Mouse (Mus musculus) monocyte, adult 5-6 weeks (primary cell): ENCODE results near the gene Paqr6. TPM values are rescaled to one million over a fixed set of nuclear protein-coding genes. Genes with fewer than 3 reads are reported as not detected.
"Not testable (repeated sequence)": the region's sequence is repeated elsewhere in the genome, so short reads cannot be mapped to it uniquely, and the experiment has no call there.

ENCODE experiments used
- ATAC-seq: fragments of 153-309, 156-312 bp; replicated peaks from 2 replicates; pipeline ENCODE4 v1.8.0; 2017; ENCODE audit warnings: mild to moderate bottlenecking; ENCODE audit not compliant: low TSS enrichment, insufficient number of reproducible peaks, severe bottlenecking, poor library complexity, low FRiP score
- total RNA-seq: library from RNA; stranded (forward); fragments of 200-1000, 200-491, 200-594 nt; gene quantifications from 3 replicates; pipeline ENCODE4 v1.2.3, GENCODE M21; 2017

Gene Paqr6
- total RNA-seq, 1 experiment from 2014 or later, result not detected

DNA sequence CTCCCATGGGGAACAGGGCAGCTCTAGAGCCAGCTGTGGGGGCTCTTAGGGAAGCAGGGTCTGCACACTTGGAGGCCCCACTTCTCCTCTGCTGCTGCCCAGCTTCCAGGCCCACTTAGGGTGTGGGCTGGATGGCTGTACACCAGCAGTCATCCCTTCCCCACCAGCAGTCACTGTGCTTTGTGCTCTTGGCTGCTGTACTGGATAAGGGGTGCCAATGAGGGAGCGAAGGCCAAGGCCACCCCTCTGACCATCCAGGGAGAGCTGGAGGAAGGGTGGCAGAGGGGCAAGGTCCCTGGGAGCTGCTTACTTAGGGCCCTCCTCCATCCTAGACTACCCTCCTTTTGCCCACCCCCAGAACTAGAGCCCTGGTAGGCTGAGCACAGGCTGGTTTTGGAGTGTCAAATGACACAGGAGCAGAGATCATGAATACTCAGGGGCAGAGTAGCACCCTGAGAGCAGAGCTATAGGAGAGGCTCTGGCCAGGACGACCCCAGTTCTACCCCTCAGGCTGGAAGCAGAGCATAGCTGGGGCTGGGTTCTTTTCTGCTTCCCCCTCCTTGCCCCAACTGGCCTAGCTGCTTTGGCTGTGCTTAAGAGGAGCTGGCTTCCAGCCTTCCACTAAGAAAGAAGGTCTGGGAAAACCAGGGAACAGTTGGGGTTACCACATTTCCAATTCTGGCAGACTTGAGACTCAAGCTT is 2.6 kb upstream of the Paqr6 start:
- ATAC-seq, result no peak

DNA sequence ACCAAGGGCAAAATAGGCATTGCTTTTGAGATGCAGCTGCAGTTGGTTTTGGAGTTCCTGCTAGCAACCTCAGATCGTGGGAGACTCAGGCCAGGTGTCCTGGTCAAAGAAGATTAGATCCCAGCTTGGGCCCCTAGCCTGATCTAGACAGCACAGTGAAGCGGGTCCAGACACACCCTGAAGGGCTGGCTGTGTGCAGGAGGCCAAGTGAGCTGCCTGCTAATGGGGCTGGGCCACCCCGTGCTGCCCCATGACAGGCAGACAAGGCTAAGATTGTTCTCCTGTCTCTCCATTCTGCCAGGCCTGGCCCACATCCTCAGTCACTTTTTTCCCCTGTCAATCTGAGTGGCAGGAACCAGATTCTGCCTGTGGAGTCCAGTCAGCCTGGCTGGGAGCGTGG is 684 bp upstream of the Paqr6 start:
- no peak for ATAC-seq

DNA sequence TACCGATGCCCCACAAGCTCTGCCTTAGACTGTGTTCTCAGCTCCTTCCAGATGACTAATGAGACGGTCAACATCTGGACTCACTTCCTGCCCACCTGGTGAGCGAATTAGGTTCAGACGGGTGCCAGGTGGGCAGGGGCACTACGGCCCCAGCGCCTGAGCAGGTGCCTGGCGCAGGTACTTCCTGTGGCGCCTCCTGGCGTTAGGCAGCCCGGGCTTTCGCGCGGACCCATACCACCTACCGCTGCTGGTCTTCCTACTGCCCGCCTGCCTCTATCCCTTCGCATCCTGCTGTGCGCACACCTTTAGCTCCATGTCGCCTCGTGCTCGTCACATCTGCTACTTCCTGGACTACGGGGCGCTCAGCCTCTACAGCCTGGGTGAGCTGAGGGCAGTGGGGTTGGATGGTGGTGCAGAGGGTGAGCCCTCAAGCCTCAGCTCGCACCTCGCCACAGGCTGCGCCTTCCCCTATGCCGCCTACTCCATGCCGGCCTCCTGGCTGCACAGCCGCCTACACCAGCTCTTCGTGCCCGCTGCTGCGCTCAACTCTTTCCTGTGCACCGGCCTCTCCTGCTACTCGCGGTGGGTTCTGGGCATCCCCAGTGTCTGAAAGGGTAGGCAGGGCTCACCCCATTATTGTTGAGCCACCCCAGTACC is 1.4 kb downstream of the Paqr6 start:
- no peak for ATAC-seq

DNA sequence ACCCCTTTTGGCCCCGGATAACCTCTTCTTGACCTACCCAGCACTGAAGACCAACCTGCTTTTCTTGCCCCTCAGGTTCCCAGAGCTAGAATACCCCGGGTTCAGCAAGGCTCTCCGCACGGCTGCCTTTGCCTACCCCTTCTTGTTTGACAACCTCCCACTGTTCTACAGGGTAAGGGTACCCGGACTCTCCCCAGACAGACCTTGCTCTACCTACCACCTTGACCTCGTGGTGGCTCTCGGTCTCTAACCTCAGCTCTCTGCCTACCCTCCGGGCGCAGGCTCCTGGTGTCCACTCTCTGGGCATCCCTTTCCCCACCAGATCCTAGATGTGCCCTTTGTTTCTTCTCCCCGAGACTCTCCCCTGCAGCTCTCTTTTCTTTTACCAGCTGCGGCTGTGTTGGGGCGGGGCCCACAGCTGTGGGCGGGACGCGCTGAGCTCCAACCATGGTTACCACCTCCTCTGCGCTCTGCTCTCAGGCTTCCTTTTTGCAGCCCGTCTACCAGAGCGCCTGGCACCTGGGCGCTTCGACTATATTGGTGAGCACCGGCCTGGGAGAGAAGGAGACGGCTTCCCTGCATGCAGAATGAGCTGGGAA is 2.5 kb downstream of the Paqr6 start:
- 0 out of 2 replicates have a peak, but pooled peaks have one; percentile 31 for ATAC-seq

DNA sequence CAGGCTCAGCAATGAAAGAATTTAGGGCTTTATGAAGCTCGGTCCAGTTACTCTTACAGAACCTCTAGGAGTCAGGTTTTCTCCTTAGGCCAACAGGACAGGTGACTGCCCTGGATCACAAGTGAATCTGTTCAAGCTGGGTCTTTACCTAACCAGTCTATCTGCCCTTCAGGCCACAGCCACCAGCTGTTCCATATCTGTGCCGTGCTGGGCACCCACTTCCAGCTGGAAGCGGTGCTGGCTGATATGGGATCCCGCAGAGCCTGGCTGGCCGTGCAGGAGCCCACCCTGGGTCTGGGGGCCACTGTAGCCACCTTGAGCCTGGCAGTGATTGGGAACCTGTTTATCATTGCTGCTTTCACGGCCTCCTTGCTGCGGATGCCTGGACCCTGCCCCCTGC is 3.1 kb downstream of the Paqr6 start:
- not testable (repeated sequence) for ATAC-seq

DNA sequence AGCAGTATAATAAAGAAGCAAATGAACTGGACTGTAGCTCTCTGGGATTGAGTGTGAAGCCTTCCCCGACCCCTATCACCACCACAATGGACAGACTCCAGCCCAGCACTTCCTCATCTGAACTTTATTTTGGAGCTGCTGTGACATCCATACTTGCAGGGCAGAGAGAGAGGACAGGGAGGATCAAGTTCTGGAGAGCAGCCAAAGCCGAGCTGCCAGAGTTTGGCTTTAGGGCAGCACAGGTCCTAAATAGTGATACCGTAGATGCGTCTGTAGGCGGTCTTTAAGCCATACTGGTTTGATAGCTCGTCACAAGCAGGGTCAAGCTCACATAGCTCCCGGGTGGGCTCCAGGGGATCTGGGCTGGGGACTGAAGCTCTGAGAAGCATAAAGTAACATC is 4.1 kb downstream of the Paqr6 start:
- ATAC-seq, result not testable (repeated sequence)

DNA sequence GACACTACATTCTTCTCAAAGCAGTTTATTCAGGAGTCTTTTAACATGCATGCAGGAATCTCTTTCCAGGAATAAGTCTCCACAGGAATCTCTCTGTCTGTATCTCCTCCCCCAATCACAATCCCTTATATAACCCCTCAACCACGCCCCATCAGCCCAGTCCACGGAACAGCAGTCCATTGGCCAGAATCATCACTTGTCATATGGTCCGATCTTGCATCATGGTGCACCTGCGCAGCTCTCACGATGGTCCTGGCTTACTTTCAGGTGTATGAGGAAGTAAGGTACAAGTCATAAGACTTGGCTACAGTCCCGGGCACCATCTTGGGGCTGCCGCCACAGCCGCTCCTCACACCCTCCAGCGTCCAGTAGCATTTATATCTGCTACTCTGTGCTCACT is 8.3 kb downstream of the Paqr6 start, which contains the start of gene Bglap3:
Bglap3 (minus strand) TSS at position 101 of the 400 bp plus-strand sequence.
- ATAC-seq, result not testable (repeated sequence)

DNA sequence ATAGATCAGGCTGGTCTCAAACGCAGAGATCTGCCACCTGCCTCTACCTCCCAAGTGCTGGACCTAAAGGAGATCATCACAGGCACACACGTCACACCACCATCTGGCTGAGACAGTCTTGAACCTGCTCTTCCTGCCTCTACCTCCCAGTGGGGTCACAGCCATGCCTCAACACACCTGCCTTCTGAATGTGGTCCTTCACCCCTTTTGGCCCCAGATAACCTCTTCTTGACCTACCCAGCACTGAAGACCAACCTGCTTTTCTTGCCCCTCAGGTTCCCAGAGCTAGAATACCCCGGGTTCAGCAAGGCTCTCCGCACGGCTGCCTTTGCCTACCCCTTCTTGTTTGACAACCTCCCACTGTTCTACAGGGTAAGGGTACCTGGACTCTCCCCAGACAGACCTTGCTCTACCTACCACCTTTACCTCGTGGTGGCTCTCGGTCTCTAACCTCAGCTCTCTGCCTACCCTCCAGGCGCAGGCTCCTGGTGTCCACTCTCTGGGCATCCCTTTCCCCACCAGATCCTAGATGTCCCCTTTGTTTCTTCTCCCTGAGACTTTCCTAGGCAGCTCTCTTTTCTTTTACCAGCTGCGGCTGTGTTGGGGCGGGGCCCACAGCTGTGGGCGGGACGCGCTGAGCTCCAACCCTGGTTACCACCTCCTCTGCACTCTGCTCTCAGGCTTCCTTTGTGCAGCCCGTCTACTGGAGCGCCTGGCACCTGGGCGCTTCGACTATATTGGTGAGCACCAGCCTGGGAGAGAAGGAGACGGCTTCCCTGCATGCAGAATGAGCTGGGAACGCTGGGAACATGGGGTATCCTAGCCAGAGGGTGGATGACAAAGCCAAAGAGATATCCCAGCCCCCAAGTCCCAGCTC is 11.6 kb downstream of the Paqr6 start:
- 0 out of 2 replicates have a peak, but pooled peaks have one; percentile 23 for ATAC-seq

DNA sequence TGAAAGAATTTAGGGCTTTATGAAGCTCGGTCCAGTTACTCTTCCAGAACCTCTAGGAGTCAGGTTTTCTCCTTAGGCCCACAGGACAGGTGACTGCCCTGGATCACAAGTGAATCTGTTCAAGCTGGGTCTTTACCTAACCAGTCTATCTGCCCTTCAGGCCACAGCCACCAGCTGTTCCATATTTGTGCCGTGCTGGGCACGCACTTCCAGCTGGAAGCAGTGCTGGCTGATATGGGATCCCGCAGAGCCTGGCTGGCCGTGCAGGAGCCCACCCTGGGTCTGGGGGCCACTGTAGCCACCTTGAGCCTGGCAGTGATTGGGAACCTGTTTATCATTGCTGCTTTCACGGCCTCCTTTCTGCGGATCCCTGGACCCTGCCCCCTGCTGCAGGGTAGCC is 12.3 kb downstream of the Paqr6 start:
- ATAC-seq, result not testable (repeated sequence)

DNA sequence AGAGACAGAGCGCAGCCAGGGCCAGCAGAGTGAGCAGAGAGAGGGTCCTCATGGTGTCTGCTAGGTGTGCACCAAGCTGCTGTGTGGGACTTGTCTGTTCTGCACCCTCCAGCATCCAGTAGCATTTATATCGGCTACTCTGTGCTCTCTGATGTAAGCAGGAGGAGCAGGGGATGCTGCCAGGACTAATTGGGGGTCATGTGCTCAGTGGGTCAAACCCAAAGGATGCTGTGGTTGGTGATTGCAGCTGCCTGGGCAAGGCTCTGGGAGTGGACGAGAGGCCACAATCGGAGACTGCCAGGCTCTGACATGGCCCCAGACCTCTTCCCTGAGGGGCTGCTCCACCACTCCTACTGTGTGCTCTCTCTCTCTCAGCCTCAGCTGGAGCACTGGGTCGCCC is 14.2 kb downstream of the Paqr6 start, which contains the start of gene Bglap2:
Bglap2 (minus strand) TSS at position 101 of the 400 bp plus-strand sequence.
- not testable (repeated sequence) for ATAC-seq

DNA sequence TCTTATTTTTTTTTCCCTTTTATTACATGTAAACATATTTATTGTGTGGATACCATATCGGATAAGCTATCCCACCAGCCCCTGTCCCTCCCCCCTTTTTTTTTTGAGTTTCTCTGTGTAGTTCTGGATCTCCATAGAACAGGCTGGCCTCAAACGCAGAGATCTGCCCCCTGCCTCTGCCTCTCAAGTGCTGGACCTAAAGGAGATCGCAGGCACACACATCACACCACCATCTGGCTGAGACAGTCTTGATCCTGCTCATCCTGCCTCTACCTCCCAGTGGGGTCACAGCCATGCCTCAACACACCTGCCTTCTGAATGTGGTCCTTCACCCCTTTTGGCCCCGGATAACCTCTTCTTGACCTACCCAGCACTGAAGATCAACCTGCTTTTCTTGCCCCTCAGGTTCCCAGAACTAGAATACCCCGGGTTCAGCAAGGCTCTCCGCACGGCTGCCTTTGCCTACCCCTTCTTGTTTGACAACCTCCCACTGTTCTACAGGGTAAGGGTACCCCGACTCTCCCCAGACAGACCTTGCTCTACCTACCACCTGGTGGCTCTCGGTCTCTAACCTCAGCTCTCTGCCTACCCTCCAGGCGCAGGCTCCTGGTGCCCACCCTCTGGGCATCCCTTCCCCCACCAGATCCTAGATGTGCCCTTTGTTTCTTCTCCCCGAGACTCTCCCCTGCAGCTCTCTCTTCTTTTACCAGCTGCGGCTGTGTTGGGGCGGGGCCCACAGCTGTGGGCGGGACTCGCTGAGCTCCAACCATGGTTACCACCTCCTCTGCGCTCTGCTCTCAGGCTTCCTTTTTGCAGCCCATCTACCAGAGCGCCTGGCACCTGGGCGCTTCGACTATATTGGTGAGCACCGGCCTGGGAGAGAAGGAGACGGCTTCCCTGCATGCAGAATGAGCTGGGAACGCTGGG is 17.3 kb downstream of the Paqr6 start:
- peak; percentile 57; the same call in 1 of the 2 replicates for ATAC-seq

DNA sequence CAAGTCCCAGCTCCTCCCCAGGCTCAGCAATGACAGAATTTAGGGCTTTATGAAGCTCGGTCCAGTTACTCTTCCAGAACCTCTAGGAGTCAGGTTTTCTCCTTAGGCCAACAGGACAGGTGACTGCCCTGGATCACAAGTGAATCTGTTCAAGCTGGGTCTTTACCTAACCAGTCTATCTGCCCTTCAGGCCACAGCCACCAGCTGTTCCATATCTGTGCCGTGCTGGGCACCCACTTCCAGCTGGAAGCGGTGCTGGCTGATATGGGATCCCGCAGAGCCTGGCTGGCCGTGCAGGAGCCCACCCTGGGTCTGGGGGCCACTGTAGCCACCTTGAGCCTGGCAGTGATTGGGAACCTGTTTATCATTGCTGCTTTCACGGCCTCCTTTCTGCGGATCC is 18.0 kb downstream of the Paqr6 start:
- not testable (repeated sequence) for ATAC-seq

DNA sequence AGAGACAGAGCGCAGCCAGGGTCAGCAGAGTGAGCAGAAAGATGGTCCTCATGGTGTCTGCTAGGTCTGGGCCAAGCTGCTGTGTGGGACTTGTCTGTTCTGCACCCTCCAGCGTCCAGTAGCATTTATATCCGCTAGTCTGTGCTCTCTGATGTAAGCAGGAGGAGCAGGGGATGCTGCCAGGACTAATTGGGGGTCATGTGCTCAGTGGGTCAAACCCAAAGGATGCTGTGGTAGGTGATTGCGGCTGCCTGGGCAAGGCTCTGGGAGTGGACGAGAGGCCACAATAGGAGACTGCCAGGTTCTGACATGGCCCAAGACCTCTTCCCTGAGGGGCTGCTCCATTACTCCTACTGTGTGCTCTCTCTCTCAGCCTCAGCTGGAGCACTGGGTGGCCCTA is 20.0 kb downstream of the Paqr6 start, which contains the start of gene Bglap:
Bglap (minus strand) TSS at position 101 of the 400 bp plus-strand sequence.
- ATAC-seq, result 0 out of 2 replicates have a peak, but pooled peaks have one; percentile 20

DNA sequence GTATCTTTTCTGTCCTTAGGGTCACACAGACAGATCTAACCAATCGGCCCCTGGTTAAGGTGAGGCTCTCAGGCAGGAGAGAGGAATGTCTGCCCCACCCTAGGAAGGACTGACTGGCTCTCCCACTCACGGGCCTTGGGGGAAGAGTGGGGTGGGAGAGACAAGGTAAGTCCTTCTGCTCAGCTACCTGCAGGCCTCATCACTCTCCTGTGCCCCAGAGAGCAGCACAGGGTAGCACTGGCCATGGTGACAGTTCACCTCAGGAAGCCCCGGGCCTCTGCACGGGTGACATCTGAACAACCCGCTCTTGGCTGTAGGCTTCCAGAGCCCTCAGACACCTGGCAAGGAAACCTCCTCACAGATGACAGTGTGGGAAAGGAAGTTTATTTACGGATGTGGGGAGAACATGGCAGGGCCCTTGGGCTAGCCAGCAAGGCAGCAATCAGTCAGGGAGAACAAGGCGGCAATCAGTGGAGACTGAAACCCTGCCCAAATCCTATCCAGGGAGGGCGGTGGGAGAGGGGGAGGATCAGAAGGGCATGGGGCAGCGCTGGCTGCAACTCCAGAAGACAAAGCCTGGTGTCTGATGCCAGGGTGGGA is 29.5 kb downstream of the Paqr6 start:
- ATAC-seq, result no peak

DNA sequence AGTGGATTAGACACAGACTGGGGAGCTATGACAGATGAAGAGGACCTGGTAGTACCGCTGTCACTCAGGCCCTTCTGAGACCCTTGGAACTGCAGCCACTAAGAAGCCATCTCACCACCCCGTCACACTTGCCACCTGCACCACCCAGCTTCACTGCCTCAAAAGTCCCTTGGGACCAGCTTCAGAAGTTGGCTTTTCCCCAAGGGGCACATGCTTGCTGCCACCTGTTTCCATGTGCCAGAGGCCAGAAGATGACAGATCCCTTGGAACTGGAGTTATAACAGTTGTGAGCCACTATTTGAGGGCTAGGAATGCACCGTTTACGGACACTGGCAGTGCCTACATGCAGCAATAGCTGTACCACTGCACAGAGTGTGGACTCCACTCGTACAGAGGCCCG is 30.9 kb downstream of the Paqr6 start:
- 0 out of 2 replicates have a peak, but pooled peaks have one; percentile 11 for ATAC-seq

DNA sequence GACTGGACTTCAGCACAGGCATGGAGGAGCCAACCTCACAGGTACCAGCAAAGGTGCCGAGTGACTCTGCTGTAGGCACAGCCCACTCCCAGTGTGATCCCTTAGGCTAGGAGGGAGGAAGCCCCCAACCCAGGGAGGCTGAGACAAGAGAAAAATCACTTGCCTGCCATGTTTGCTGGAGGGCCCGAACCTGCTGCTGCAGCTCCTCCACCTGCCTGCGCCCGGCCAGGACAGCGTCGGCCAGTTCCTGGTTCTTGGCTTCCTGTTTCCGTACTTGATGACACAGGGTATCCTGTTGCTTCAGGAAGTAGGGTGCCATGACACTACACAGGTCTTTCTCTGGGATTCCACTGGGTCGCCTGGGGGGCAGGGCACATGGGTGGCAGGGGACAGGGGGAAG is 31.4 kb downstream of the Paqr6 start:
- ATAC-seq, result no peak

DNA sequence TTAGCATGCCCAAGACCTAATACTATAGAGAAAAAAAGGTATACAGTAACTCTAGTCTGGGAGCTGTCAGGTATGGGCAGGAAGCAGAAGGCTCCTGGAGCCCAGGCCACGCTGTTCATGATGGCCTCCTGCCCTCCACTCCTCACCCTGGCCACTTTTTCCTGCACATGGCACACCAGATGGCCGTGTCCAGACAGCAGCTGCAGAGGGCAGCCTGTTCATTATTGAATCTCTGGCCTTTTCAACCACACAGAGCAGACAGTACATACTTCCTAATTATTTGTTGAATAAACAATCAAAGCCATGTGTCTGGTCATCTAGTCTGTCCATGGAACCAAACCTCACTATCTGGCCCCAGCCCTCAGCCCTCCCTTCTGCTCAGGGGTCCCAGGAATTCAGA is 34.3 kb downstream of the Paqr6 start:
- ATAC-seq, result no peak
